Comparison of ENCODE assay signal across 27 mouse cellular contexts in the genomic region with DNA sequence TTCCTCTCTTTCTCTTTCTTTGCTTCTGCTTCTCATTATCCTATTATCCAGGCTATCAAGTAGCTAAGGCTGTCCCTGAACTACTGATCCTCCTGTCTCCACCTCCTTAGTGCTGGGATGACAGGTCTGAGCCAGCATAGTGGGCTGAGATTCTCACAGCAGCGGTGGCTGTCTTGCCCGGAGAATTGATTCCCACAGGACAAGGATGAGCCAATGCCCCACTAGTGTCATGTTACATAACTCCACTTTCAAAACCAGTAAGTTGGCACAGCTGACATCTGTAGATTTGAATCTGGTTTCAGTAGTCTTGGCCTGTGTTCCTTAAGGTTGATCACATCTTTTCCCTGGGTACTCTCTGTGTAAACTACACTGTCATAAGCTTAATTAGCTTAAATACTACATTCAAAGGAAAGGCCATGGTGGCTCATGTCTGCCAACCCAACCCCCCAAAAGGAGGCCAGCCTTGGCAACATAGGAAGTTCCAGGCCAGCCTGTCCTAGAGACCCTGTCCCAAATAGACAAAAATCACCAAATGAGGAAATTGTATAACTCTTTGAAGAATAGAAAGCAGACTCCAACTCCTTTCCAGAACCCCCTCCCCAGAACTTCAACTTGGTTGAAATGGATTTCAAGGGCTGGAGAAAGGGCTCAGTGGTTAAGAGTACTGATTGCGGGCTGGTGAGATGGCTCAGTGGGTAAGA. TPM values are rescaled to one million over a fixed set of nuclear protein-coding genes. Genes with fewer than 3 reads are reported as not detected.
DNase-seq lines count a peak whose midpoint lies in the region; ATAC-seq and TF ChIP-seq lines count a peak whose summit lies in the region.
"Had no signal": no experiment of that assay in that cellular context is flagged by ENCODE, and none has a peak within 500 bp of the region (broad histone marks: within the 10 kb centered on the region; RNA-seq: fewer than 3 reads in every experiment).

No protein-coding gene starts in this region.

- TF ChIP-seq EP300 in stomach, postnatal 0 days (optimal IDR thresholded peaks at IDR 0.05): no peak

- peak; percentile 2 for DNase-seq in adrenal gland, postnatal 14 days
- no peak for DNase-seq in adrenal gland, postnatal 4 days (ENCODE audit: low spot score in 2 of 2)
- DNase-seq in midbrain, embryonic 11.5 days (ENCODE audit: low spot score, missing footprints): peak; percentile 67
- DNase-seq in MN1 (ENCODE audit: low spot score): peak; percentile 43
- DNase-seq in stomach, postnatal 0 days (ENCODE audit: low spot score): peak; percentile 6
- DNase-seq in lung, adult 2 months: no peak
- DNase-seq: adrenal gland, postnatal 10 days; cerebellum, adult 2 months; cerebellum, postnatal 14 days; embryo, embryonic 11 days; gastrocnemius, postnatal 36 days; heart, postnatal 36 days had no signal

- 92% methylated on average over 3 of the region's 3 CpGs for WGBS in midbrain, embryonic 11.5 days
- WGBS in midbrain, embryonic 15.5 days: 81% methylated on average over 3 of the region's 3 CpGs
- 85% methylated on average over 3 of the region's 3 CpGs for WGBS in stomach, postnatal 0 days
- 81% methylated on average over 3 of the region's 3 CpGs for WGBS in lung, adult 2 months

- H3K4me1 ChIP-seq in midbrain, embryonic 11.5 days (ENCODE audit: control insufficient read depth, insufficient read depth, low read length): peaks cover 5% of the 10 kb centered on the region
- H3K4me1 ChIP-seq in midbrain, embryonic 15.5 days: peaks cover 10% of the 10 kb centered on the region
- no peaks in the 10 kb centered on the region; the same call in 1 of the 2 replicates for H3K4me1 ChIP-seq in stomach, postnatal 0 days (replicated peaks; ENCODE audit: control insufficient read depth, insufficient read depth)
- peaks cover 6% of the 10 kb centered on the region for H3K4me1 ChIP-seq in lung, adult 2 months (ENCODE audit: control insufficient read depth, insufficient read depth, low read length)

- no peak for ATAC-seq in midbrain, embryonic 11.5 days (ENCODE audit: low FRiP score)
- no peak for ATAC-seq in midbrain, embryonic 15.5 days (replicated peaks)
- ATAC-seq in stomach, postnatal 0 days (ENCODE audit: low FRiP score, low TSS enrichment): no peak
- ATAC-seq: forebrain, embryonic 15.5 days; hindbrain, embryonic 16.5 days; inflammation-experienced regulatory T-cells, adult 6 months had no signal

- TF ChIP-seq POLR2A in lung, adult 2 months (IDR thresholded peaks at IDR 0.05; ENCODE audit: borderline replicate concordance, extremely low read depth, low read depth, low read length): no peak

- H3K4me2 ChIP-seq in midbrain, embryonic 11.5 days: no peak overlapping the region
- H3K4me2 ChIP-seq in midbrain, embryonic 15.5 days: no peak overlapping the region
- H3K4me2 ChIP-seq in stomach, postnatal 0 days (replicated peaks; ENCODE audit: low read depth): no peak overlapping the region
- H3K4me2 ChIP-seq: embryonic facial prominence, embryonic 15.5 days; forebrain, embryonic 15.5 days; heart, embryonic 13.5 days; hindbrain, embryonic 12.5 days had no signal

- H3K4me3 ChIP-seq in midbrain, embryonic 11.5 days (ENCODE audit: low read depth, low read length): no peak overlapping the region
- no peak overlapping the region for H3K4me3 ChIP-seq in midbrain, embryonic 15.5 days
- H3K4me3 ChIP-seq in stomach, postnatal 0 days (ENCODE audit: low read depth, low read length): no peak overlapping the region
- no peak overlapping the region for H3K4me3 ChIP-seq in lung, adult 2 months (replicated peaks; ENCODE audit: extremely low read depth, low read depth, low read length)
- H3K4me3 ChIP-seq: embryonic facial prominence, embryonic 15.5 days; erythroblast, embryonic 14.5 days; forebrain, embryonic 15.5 days; heart, adult 2 months; heart, embryonic 13.5 days; hindbrain, embryonic 12.5 days had no signal

- H3K9ac ChIP-seq in midbrain, embryonic 11.5 days (ENCODE audit: low read length): no peak overlapping the region
- H3K9ac ChIP-seq in midbrain, embryonic 15.5 days: no peak overlapping the region
- H3K9ac ChIP-seq in stomach, postnatal 0 days (ENCODE audit: low read length): no peak overlapping the region
- H3K9ac ChIP-seq: embryonic facial prominence, embryonic 15.5 days; forebrain, embryonic 15.5 days; heart, embryonic 13.5 days; hindbrain, embryonic 12.5 days had no signal

- no peak overlapping the region for H3K27ac ChIP-seq in midbrain, embryonic 11.5 days (ENCODE audit: low read depth, low read length)
- no peak overlapping the region for H3K27ac ChIP-seq in midbrain, embryonic 15.5 days
- no peak overlapping the region for H3K27ac ChIP-seq in stomach, postnatal 0 days (replicated peaks)
- H3K27ac ChIP-seq: embryonic facial prominence, embryonic 15.5 days; forebrain, embryonic 15.5 days; heart, adult 2 months; heart, embryonic 13.5 days; hindbrain, embryonic 12.5 days had no signal

- no peaks in the 10 kb centered on the region for H3K27me3 ChIP-seq in midbrain, embryonic 11.5 days (ENCODE audit: control insufficient read depth, insufficient read depth, low read length)
- H3K27me3 ChIP-seq in midbrain, embryonic 15.5 days (replicated peaks): no peaks in the 10 kb centered on the region
- no peaks in the 10 kb centered on the region for H3K27me3 ChIP-seq in stomach, postnatal 0 days (ENCODE audit: control insufficient read depth, insufficient read depth, low read length)
- H3K27me3 ChIP-seq: CH12.LX; embryonic facial prominence, embryonic 15.5 days; forebrain, embryonic 15.5 days; heart, embryonic 13.5 days; hindbrain, embryonic 12.5 days had no signal

- no peak for TF ChIP-seq CTCF in stomach, postnatal 0 days (IDR thresholded peaks at IDR 0.05; ENCODE audit: low read depth)
- TF ChIP-seq CTCF in lung, adult 2 months (IDR thresholded peaks at IDR 0.05; ENCODE audit: insufficient read depth, low read length): no peak

- no peaks in the 10 kb centered on the region for H3K36me3 ChIP-seq in midbrain, embryonic 11.5 days (ENCODE audit: control insufficient read depth, insufficient read depth, low read length)
- no peaks in the 10 kb centered on the region for H3K36me3 ChIP-seq in midbrain, embryonic 15.5 days (replicated peaks)
- no peaks in the 10 kb centered on the region for H3K36me3 ChIP-seq in stomach, postnatal 0 days (ENCODE audit: control insufficient read depth, insufficient read depth, low read length)
- H3K36me3 ChIP-seq: embryonic facial prominence, embryonic 15.5 days; forebrain, embryonic 15.5 days; hindbrain, embryonic 12.5 days had no signal

- H3K9me3 ChIP-seq in midbrain, embryonic 11.5 days (ENCODE audit: control insufficient read depth, low read length): no peaks in the 10 kb centered on the region
- no peaks in the 10 kb centered on the region for H3K9me3 ChIP-seq in midbrain, embryonic 15.5 days
- no peaks in the 10 kb centered on the region for H3K9me3 ChIP-seq in stomach, postnatal 0 days (ENCODE audit: control insufficient read depth, low read length)
- H3K9me3 ChIP-seq: embryonic facial prominence, embryonic 15.5 days; forebrain, embryonic 15.5 days; heart, embryonic 13.5 days; hindbrain, embryonic 12.5 days had no signal

RNA-seq across cellular contexts. Expression of a gene that starts 3.9 kb away (rescaled TPM):
- 106 and 107 TPM in 2 replicates for total RNA-seq in adrenal gland, postnatal 14 days (2021)
- total RNA-seq in adrenal gland, postnatal 4 days (2021): 10 to 100 TPM; 79.6 to 82.7 TPM
- polyA plus RNA-seq in midbrain, embryonic 11.5 days (2014; fragmentation: Nextera tagmentation; extraction: Ambion mirVana): 131 and 137 TPM in 2 replicates
- 180 and 188 TPM in 2 replicates for polyA plus RNA-seq in midbrain, embryonic 15.5 days (2015; fragmentation: Nextera tagmentation; extraction: Ambion mirVana)
- 87.0 and 88.6 TPM in 2 replicates for polyA plus RNA-seq in stomach, postnatal 0 days (2015; fragmentation: Nextera tagmentation; extraction: Ambion mirVana)
- 103 and 108 TPM in 2 replicates for polyA plus RNA-seq in lung, adult 2 months (2012; rRNA removed)

RNA-seq across cellular contexts. Expression of a gene that starts 4.3 kb away (rescaled TPM):
- not detected in 2 replicates for total RNA-seq in adrenal gland, postnatal 14 days (2021)
- total RNA-seq in adrenal gland, postnatal 4 days (2021): under 1 TPM; 0.17 to 0.28 TPM
- not detected in 2 replicates for polyA plus RNA-seq in midbrain, embryonic 11.5 days (2014; fragmentation: Nextera tagmentation; extraction: Ambion mirVana)
- not detected in 2 replicates for polyA plus RNA-seq in midbrain, embryonic 15.5 days (2015; fragmentation: Nextera tagmentation; extraction: Ambion mirVana)
- 13.5 and 15.8 TPM in 2 replicates for polyA plus RNA-seq in stomach, postnatal 0 days (2015; fragmentation: Nextera tagmentation; extraction: Ambion mirVana)
- polyA plus RNA-seq in lung, adult 2 months (2012; rRNA removed): 0.25 and 6.2 TPM in 2 replicates
- total RNA-seq: adrenal gland, postnatal 10 days; CH12.LX; common myeloid progenitor, adult 5-6 weeks; gastrocnemius, adult 8-10 months; gastrocnemius, postnatal 36 days; heart, adult 2 months; heart, postnatal 36 days had no signal
- polyA plus RNA-seq: cerebellum, adult 2 months; embryonic facial prominence, embryonic 11.5 days; erythroblast, embryonic 14.5 days; forebrain, embryonic 11.5 days; forebrain, embryonic 15.5 days; heart, adult 2 months; heart, embryonic 13.5 days; heart, postnatal 0 days; hindbrain, embryonic 12.5 days; hindbrain, embryonic 16.5 days; inflammation-experienced regulatory T-cells, adult 6 months had no signal

RNA-seq across cellular contexts. Expression of a gene that starts 10.9 kb away (rescaled TPM):
- total RNA-seq in adrenal gland, postnatal 14 days (2021): 65.6 and 67.0 TPM in 2 replicates
- total RNA-seq in adrenal gland, postnatal 4 days (2021): 10 to 100 TPM; 63.6 to 63.7 TPM
- polyA plus RNA-seq in midbrain, embryonic 11.5 days (2014; fragmentation: Nextera tagmentation; extraction: Ambion mirVana): 34.1 and 36.4 TPM in 2 replicates
- 53.2 and 57.1 TPM in 2 replicates for polyA plus RNA-seq in midbrain, embryonic 15.5 days (2015; fragmentation: Nextera tagmentation; extraction: Ambion mirVana)
- polyA plus RNA-seq in stomach, postnatal 0 days (2015; fragmentation: Nextera tagmentation; extraction: Ambion mirVana): 28.7 and 32.5 TPM in 2 replicates
- polyA plus RNA-seq in lung, adult 2 months (2012; rRNA removed): 24.1 and 26.0 TPM in 2 replicates

RNA-seq across cellular contexts. Expression of a gene that starts 13.6 kb away (rescaled TPM):
- 1.1 TPM in 1 of 2 replicates, not detected in the other for total RNA-seq in adrenal gland, postnatal 14 days (2021)
- total RNA-seq in adrenal gland, postnatal 4 days (2021): 1 to 10 TPM in 1 of 2 experiments, not detected in 1; 1.8 TPM
- polyA plus RNA-seq in midbrain, embryonic 11.5 days (2014; fragmentation: Nextera tagmentation; extraction: Ambion mirVana): 0.97 TPM in 1 of 2 replicates, not detected in the other
- polyA plus RNA-seq in midbrain, embryonic 15.5 days (2015; fragmentation: Nextera tagmentation; extraction: Ambion mirVana): 0.68 and 0.83 TPM in 2 replicates
- polyA plus RNA-seq in stomach, postnatal 0 days (2015; fragmentation: Nextera tagmentation; extraction: Ambion mirVana): not detected in 2 replicates
- polyA plus RNA-seq in lung, adult 2 months (2012; rRNA removed): not detected in 2 replicates
- total RNA-seq: common myeloid progenitor, adult 5-6 weeks; gastrocnemius, adult 8-10 months; gastrocnemius, postnatal 36 days; heart, adult 2 months; heart, postnatal 36 days had no signal
- polyA plus RNA-seq: cerebellum, adult 2 months; embryonic facial prominence, embryonic 11.5 days; embryonic facial prominence, embryonic 15.5 days; erythroblast, embryonic 14.5 days; heart, adult 2 months; hindbrain, embryonic 16.5 days had no signal

RNA-seq across cellular contexts. Expression of a gene that starts 24.8 kb away (rescaled TPM):
- total RNA-seq in adrenal gland, postnatal 14 days (2021): 53.7 and 63.7 TPM in 2 replicates
- total RNA-seq in adrenal gland, postnatal 4 days (2021): 10 to 100 TPM; 55.7 to 58.6 TPM
- polyA plus RNA-seq in midbrain, embryonic 11.5 days (2014; fragmentation: Nextera tagmentation; extraction: Ambion mirVana): 70.5 and 76.0 TPM in 2 replicates
- 76.8 TPM in 2 replicates for polyA plus RNA-seq in midbrain, embryonic 15.5 days (2015; fragmentation: Nextera tagmentation; extraction: Ambion mirVana)
- 36.9 and 37.3 TPM in 2 replicates for polyA plus RNA-seq in stomach, postnatal 0 days (2015; fragmentation: Nextera tagmentation; extraction: Ambion mirVana)
- 22.3 and 23.4 TPM in 2 replicates for polyA plus RNA-seq in lung, adult 2 months (2012; rRNA removed)

Comparison
In these comparisons a context has a peak if more than half of its experiments do, and no peak if none do; other contexts are left out.
1. DNase-seq: peak in adrenal gland, postnatal 14 days (single experiment), midbrain, embryonic 11.5 days (single experiment), MN1 (single experiment) and stomach, postnatal 0 days (single experiment); none in adrenal gland, postnatal 4 days (0 of 2) and lung, adult 2 months (single experiment).